Mouse (Mus musculus): Measurements from ENCODE around the gene Neu4.
"Not testable (repeated sequence)": the region's sequence is repeated elsewhere in the genome, so short reads cannot be mapped to it uniquely, and the experiment has no call there.

DNA sequence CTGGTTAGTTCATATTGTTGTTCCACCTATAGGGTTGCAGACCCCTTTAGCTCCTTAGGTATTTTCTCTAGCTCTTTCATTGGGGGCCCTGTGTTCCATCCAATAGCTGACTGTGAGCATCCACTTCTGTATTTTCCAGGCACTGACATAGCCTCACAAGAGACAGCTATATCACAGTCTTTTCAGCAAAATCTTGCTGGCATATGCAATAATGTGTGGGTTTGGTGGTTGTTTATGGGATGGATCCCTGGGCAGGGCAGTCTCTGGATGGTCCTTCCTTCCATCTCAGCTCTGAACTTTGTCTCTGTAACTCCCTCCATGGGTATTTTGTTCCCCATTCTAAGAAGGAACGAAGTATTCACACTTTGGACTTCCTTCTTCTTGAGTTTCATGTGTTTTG is 38.0 kb downstream of the Neu4 start:
- TF ChIP-seq POLR2A (IDR thresholded peaks at IDR 0.05; ENCODE audit: insufficient read depth, low read depth, low read length); CTCF (IDR thresholded peaks at IDR 0.05): not testable (repeated sequence)

Measured in heart, adult 2 months (tissue).